Mouse (Mus musculus): Measurements from ENCODE around the gene Xndc1. TPM values are rescaled to one million over a fixed set of nuclear protein-coding genes. Genes with fewer than 3 reads are reported as not detected.

Xndc1 gene
- total RNA-seq, 4 experiments from 2014 or later, result 25.8 to 37.3 (median 31.9) TPM

- DNase-seq (ENCODE audit: low spot score in 2 of 2), result no peak
These were observed 15.0 kb downstream of the Xndc1 start for GRCm38 (mm10) chr7:102080311-102080710.

GRCm38 (mm10) chr7:102081784-102082183, 16.5 kb downstream of the Xndc1 start:
- DNase-seq (ENCODE audit: low spot score in 2 of 2), result no peak

GRCm38 (mm10) chr7:102082816-102083215, 17.5 kb downstream of the Xndc1 start, which contains the start of gene Trpc2:
Trpc2 (plus strand) TSS chr7:102083116.
- DNase-seq (ENCODE audit: low spot score in 2 of 2), result no peak

- no peak for DNase-seq (ENCODE audit: low spot score in 2 of 2)
These were observed 18.9 kb downstream of the Xndc1 start for GRCm38 (mm10) chr7:102084041-102084696.

- peak; percentile 27 to 39 for DNase-seq (ENCODE audit: low spot score in 2 of 2)
These were observed 22.0 kb downstream of the Xndc1 start for GRCm38 (mm10) chr7:102087336-102087735.

- DNase-seq (ENCODE audit: low spot score in 2 of 2), result no peak
These were observed 34.7 kb downstream of the Xndc1 start for GRCm38 (mm10) chr7:102099760-102100661.

GRCm38 (mm10) chr7:102100868-102101267, 35.6 kb downstream of the Xndc1 start:
- no peak for DNase-seq (ENCODE audit: low spot score in 2 of 2)

- DNase-seq (ENCODE audit: low spot score in 2 of 2), result no peak
These were observed 36.2 kb downstream of the Xndc1 start, which contains the start of gene Art1 for GRCm38 (mm10) chr7:102101487-102101886. Art1 (plus strand) TSS chr7:102101743.

- DNase-seq (ENCODE audit: low spot score in 2 of 2), result no peak
These were observed 36.9 kb downstream of the Xndc1 start for GRCm38 (mm10) chr7:102102241-102102640.

- DNase-seq (ENCODE audit: low spot score in 2 of 2), result no peak
These were observed 37.4 kb downstream of the Xndc1 start for GRCm38 (mm10) chr7:102102696-102103095.

GRCm38 (mm10) chr7:102103555-102103954, 38.2 kb downstream of the Xndc1 start:
- no peak for DNase-seq (ENCODE audit: low spot score in 2 of 2)

GRCm38 (mm10) chr7:102104126-102104525, 38.8 kb downstream of the Xndc1 start:
- no peak for DNase-seq (ENCODE audit: low spot score in 2 of 2)

GRCm38 (mm10) chr7:102106700-102107141, 41.4 kb downstream of the Xndc1 start:
- DNase-seq (ENCODE audit: low spot score in 2 of 2), result no peak

GRCm38 (mm10) chr7:102108206-102108605, 42.9 kb downstream of the Xndc1 start:
- DNase-seq (ENCODE audit: low spot score in 2 of 2), result no peak

- no peak for DNase-seq (ENCODE audit: low spot score in 2 of 2)
These were observed 43.9 kb downstream of the Xndc1 start, which contains the start of gene Art5 for GRCm38 (mm10) chr7:102109171-102109570. Art5 (minus strand) TSS chr7:102109489.

- DNase-seq (ENCODE audit: low spot score in 2 of 2), result no peak
These were observed 44.4 kb downstream of the Xndc1 start for GRCm38 (mm10) chr7:102109746-102110145.

GRCm38 (mm10) chr7:102113151-102113729, 47.9 kb downstream of the Xndc1 start:
- DNase-seq (ENCODE audit: low spot score in 2 of 2), result no peak

GRCm38 (mm10) chr7:102116579-102117331, 51.4 kb downstream of the Xndc1 start, which contains the start of gene Chrna10:
Chrna10 (minus strand) TSS chr7:102116828.
- no peak for DNase-seq (ENCODE audit: low spot score in 2 of 2)

- no peak for DNase-seq (ENCODE audit: low spot score in 2 of 2)
These were observed 52.1 kb downstream of the Xndc1 start for GRCm38 (mm10) chr7:102117382-102117781.

- no peak for DNase-seq (ENCODE audit: low spot score in 2 of 2)
These were observed 55.0 kb downstream of the Xndc1 start for GRCm38 (mm10) chr7:102120326-102120725.

GRCm38 (mm10) chr7:102132395-102132794, 67.1 kb downstream of the Xndc1 start:
- no peak for DNase-seq (ENCODE audit: low spot score in 2 of 2)

All from layer of hippocampus, adult 8-10 months (tissue).